Mouse (Mus musculus): ENCODE data around the gene Suclg2. TPM values are rescaled to one million over a fixed set of nuclear protein-coding genes. Genes with fewer than 3 reads are reported as not detected.

The Suclg2 gene
- polyA plus RNA-seq, 2 experiments = 30.7 to 48.9 TPM

GRCm38 (mm10) chr6:95709106-95709505, 9.5 kb downstream of the Suclg2 start:
- ATAC-seq (ENCODE audit: low FRiP score, low read depth) (no peak), DNase-seq (ENCODE audit: low spot score) (no peak)
- no peak overlapping the region for H3K27ac ChIP-seq (replicated peaks; ENCODE audit: low read depth, low read length)
- no peaks in the 10 kb centered on the region for H3K9me3 ChIP-seq (ENCODE audit: control insufficient read depth, low read length)
- TF ChIP-seq POLR2A (IDR thresholded peaks at IDR 0.05; ENCODE audit: borderline replicate concordance, extremely low read depth, insufficient read depth, insufficient read length) = no peak
- H3K9ac ChIP-seq (ENCODE audit: low read depth, low read length, severe bottlenecking) = no peak overlapping the region
- H3K27me3 ChIP-seq (ENCODE audit: control insufficient read depth, insufficient read depth, low read length) = no peaks in the 10 kb centered on the region
- H3K4me2 ChIP-seq (replicated peaks; ENCODE audit: low read depth, low read length, severe bottlenecking) = no peak overlapping the region
- WGBS = 48% methylated on average over 5 of the region's 5 CpGs
- no peak overlapping the region for H3K4me3 ChIP-seq (replicated peaks; ENCODE audit: low read length)
- H3K36me3 ChIP-seq (ENCODE audit: control insufficient read depth, insufficient read depth, low read length) = no peaks in the 10 kb centered on the region
- peaks cover 9% of the 10 kb centered on the region for H3K4me1 ChIP-seq (ENCODE audit: control insufficient read depth, insufficient read depth, low read length)

GRCm38 (mm10) chr6:95704626-95705025, 14.0 kb downstream of the Suclg2 start:
- no peaks in the 10 kb centered on the region for H3K27me3 ChIP-seq (ENCODE audit: control insufficient read depth, insufficient read depth, low read length)
- no peaks in the 10 kb centered on the region for H3K36me3 ChIP-seq (ENCODE audit: control insufficient read depth, insufficient read depth, low read length)
- H3K9ac ChIP-seq (ENCODE audit: low read depth, low read length, severe bottlenecking) = no peak overlapping the region
- H3K4me3 ChIP-seq (replicated peaks; ENCODE audit: low read length) = no peak overlapping the region
- no peak for TF ChIP-seq POLR2A (IDR thresholded peaks at IDR 0.05; ENCODE audit: borderline replicate concordance, extremely low read depth, insufficient read depth, insufficient read length)
- no peak overlapping the region for H3K27ac ChIP-seq (replicated peaks; ENCODE audit: low read depth, low read length)
- no peaks in the 10 kb centered on the region for H3K9me3 ChIP-seq (ENCODE audit: control insufficient read depth, low read length)
- H3K4me1 ChIP-seq (ENCODE audit: control insufficient read depth, insufficient read depth, low read length) = peaks cover 7% of the 10 kb centered on the region; the same call in 1 of the 2 replicates
- ATAC-seq (ENCODE audit: low FRiP score, low read depth) (no peak), DNase-seq (ENCODE audit: low spot score) (no peak)
- WGBS = 75% methylated on average over 4 of the region's 4 CpGs
- H3K4me2 ChIP-seq (replicated peaks; ENCODE audit: low read depth, low read length, severe bottlenecking) = no peak overlapping the region

DNA sequence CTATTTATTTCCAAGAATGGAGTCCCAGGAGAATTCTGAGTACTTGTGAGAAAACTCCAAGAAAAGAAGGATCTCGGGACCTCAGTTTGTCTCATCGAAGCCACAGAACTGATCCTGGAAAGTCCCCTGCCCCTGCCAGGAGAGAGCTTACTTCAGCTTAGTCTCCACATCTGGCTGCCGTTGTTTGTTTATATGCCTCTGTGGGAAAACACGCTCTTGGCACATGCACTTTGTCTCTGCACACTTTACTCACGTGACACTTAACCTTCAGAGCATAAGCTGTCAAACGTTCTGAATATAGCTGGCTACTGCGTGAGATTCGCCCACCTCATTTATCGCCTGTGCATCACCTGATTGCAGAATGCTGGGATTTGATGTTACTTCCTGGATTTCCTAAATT, 16.4 kb downstream of the Suclg2 start:
- no peak overlapping the region for H3K9ac ChIP-seq (ENCODE audit: low read depth, low read length, severe bottlenecking)
- no peak overlapping the region for H3K27ac ChIP-seq (replicated peaks; ENCODE audit: low read depth, low read length)
- no peak overlapping the region for H3K4me2 ChIP-seq (replicated peaks; ENCODE audit: low read depth, low read length, severe bottlenecking)
- no peak overlapping the region for H3K4me3 ChIP-seq (replicated peaks; ENCODE audit: low read length)
- DNase-seq (ENCODE audit: low spot score) (no peak), ATAC-seq (ENCODE audit: low FRiP score, low read depth) (no peak)
- 49% methylated on average over 9 of the region's 9 CpGs for WGBS
- no peak for TF ChIP-seq POLR2A (IDR thresholded peaks at IDR 0.05; ENCODE audit: borderline replicate concordance, extremely low read depth, insufficient read depth, insufficient read length)
- H3K9me3 ChIP-seq (ENCODE audit: control insufficient read depth, low read length) = no peaks in the 10 kb centered on the region
- no peaks in the 10 kb centered on the region for H3K27me3 ChIP-seq (ENCODE audit: control insufficient read depth, insufficient read depth, low read length)
- H3K36me3 ChIP-seq (ENCODE audit: control insufficient read depth, insufficient read depth, low read length) = no peaks in the 10 kb centered on the region
- peaks cover 12% of the 10 kb centered on the region for H3K4me1 ChIP-seq (ENCODE audit: control insufficient read depth, insufficient read depth, low read length)

GRCm38 (mm10) chr6:95701786-95702185, 16.8 kb downstream of the Suclg2 start:
- H3K4me1 ChIP-seq (ENCODE audit: control insufficient read depth, insufficient read depth, low read length) = peaks cover 12% of the 10 kb centered on the region
- WGBS = 72% methylated on average over 7 of the region's 7 CpGs
- H3K36me3 ChIP-seq (ENCODE audit: control insufficient read depth, insufficient read depth, low read length) = no peaks in the 10 kb centered on the region
- H3K9ac ChIP-seq (ENCODE audit: low read depth, low read length, severe bottlenecking) = no peak overlapping the region
- H3K4me2 ChIP-seq (replicated peaks; ENCODE audit: low read depth, low read length, severe bottlenecking) = no peak overlapping the region
- DNase-seq (ENCODE audit: low spot score) = no peak
- no peaks in the 10 kb centered on the region for H3K9me3 ChIP-seq (ENCODE audit: control insufficient read depth, low read length)
- no peak for TF ChIP-seq POLR2A (IDR thresholded peaks at IDR 0.05; ENCODE audit: borderline replicate concordance, extremely low read depth, insufficient read depth, insufficient read length)
- H3K4me3 ChIP-seq (replicated peaks; ENCODE audit: low read length) = no peak overlapping the region
- no peak for ATAC-seq (ENCODE audit: low FRiP score, low read depth)
- no peak overlapping the region for H3K27ac ChIP-seq (replicated peaks; ENCODE audit: low read depth, low read length)
- no peaks in the 10 kb centered on the region for H3K27me3 ChIP-seq (ENCODE audit: control insufficient read depth, insufficient read depth, low read length)

- Histone ChIP-seq H3K4me3 (replicated peaks; ENCODE audit: low read length) (no peak overlapping the region), H3K9me3 (ENCODE audit: control insufficient read depth, low read length) (no peaks in the 10 kb centered on the region), H3K27me3 (ENCODE audit: control insufficient read depth, insufficient read depth, low read length) (no peaks in the 10 kb centered on the region), H3K9ac (ENCODE audit: low read depth, low read length, severe bottlenecking) (no peak overlapping the region), H3K27ac (replicated peaks; ENCODE audit: low read depth, low read length) (no peak overlapping the region), H3K4me1 (ENCODE audit: control insufficient read depth, insufficient read depth, low read length) (peaks cover 12% of the 10 kb centered on the region), H3K36me3 (ENCODE audit: control insufficient read depth, insufficient read depth, low read length) (no peaks in the 10 kb centered on the region), H3K4me2 (replicated peaks; ENCODE audit: low read depth, low read length, severe bottlenecking) (no peak overlapping the region)
- TF ChIP-seq POLR2A (IDR thresholded peaks at IDR 0.05; ENCODE audit: borderline replicate concordance, extremely low read depth, insufficient read depth, insufficient read length) = no peak
- WGBS = 54% methylated on average over 2 of the region's 2 CpGs
- no peak for DNase-seq (ENCODE audit: low spot score)
- ATAC-seq (ENCODE audit: low FRiP score, low read depth) = no peak
Observed at GRCm38 (mm10) chr6:95700981-95701610, 17.5 kb downstream of the Suclg2 start.
